Mouse (Mus musculus) layer of hippocampus, adult 18-20 months (tissue): ENCODE results near the gene Ckm. TPM values are rescaled to one million over a fixed set of nuclear protein-coding genes. Genes with fewer than 3 reads are reported as not detected.

ENCODE experiments used
- DNase-seq, 2 experiments: peaks; one replicate each; pipeline ENCODE4 v3.0.0; 2022; ENCODE audit warnings: low spot score in 2 of 2
- total RNA-seq, 2 experiments: library from RNA; stranded (reverse); gene quantifications; 2 replicates each; pipeline ENCODE4 v1.2.3; 2021

The Ckm gene
- total RNA-seq, 2 experiments from 2014 or later: not detected

DNA sequence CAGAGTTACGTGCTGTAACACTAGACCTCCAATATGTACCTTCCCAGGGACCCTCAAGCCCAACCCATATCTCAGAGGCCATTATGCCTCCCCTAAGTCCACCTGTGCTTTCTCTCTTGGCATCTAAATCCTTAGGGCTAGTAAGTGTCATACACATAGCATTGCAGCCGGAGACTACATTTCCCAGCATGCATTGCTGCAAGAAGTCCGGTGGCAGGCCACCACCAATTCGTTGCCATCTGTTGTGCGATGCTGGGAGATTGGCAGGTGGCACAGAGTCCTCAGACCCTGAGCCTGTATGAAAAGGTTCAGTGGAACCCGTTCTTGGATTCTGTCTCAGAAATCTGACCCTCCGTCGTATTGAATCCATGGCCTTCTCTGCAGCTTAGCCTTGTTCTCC is 25.1 kb downstream of the Ckm start:
- no peak for DNase-seq

DNA sequence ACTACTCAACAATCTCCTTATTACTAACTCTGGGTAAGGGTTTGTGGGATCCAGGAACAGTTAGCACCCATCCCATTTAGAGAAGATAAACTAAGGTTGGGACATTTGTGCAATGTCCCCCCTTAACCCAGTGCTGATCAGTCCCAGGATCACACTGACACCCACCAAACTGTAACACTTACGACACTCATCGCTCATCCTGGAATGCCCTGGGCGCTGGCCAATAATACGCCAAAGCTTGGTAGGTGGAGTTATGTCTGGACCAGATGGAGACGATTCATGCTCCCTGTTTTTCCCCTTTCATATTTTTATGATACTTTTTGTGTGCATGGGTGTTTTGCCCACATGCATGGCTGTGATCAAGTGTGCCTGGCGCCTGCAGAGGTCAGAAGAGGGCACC is 25.8 kb downstream of the Ckm start:
- DNase-seq: peak in 1 of 2 experiments; percentile 57

- DNase-seq: no peak
Observed at GRCm38 (mm10) chr7:19432475-19432874, 27.9 kb downstream of the Ckm start.

GRCm38 (mm10) chr7:19436276-19436675 is 31.7 kb downstream of the Ckm start:
- no peak for DNase-seq

- DNase-seq: peak; percentile 66 to 86
Observed at GRCm38 (mm10) chr7:19437048-19437447, 32.5 kb downstream of the Ckm start.

- DNase-seq: no peak
Observed at GRCm38 (mm10) chr7:19441448-19442091, 37.0 kb downstream of the Ckm start.

DNA sequence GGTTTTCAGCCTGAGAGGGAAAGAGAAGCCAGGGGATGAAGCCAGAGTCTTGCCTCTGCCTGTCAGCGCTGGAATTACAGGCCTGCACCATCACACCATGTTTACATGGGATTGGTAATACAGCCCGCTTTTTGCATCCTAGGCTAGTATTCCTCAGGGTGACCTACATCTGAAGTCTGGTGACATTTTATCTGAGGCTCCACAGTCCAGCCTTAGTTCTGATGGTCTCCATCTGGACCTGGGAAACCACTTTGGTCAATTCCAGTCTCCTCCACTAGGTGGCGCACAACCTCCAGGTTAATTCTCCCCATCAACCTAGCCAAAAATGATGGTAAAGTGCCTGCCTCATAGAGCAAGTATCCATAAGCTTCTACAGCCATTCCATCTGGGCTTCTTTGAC is 38.8 kb downstream of the Ckm start:
- DNase-seq: peak; percentile 60 to 92

- no peak for DNase-seq
Observed at GRCm38 (mm10) chr7:19444801-19445200, 40.2 kb downstream of the Ckm start.

DNA sequence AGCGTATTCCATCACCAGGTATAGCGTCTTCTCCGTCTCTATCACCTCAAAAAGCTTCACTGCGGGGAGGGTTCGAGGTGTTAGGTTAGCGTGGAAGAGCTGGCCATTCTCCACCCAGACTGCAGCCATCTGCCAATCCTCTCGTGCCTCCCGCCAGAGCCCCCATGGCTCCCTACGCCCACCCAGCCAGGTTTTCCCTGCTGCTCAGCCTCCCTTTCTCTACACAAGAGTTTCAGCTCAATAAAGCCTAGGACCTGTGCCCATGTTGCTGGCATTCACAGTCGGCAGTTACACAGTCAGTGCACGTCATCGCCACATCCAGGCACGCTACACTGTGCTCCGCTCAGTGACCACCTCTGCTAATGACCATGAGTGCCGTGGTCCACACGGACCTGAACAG is 43.1 kb downstream of the Ckm start:
- peak; percentile 41 to 47 for DNase-seq

- DNase-seq: no peak
Observed at GRCm38 (mm10) chr7:19449165-19449564, 44.6 kb downstream of the Ckm start.

DNA sequence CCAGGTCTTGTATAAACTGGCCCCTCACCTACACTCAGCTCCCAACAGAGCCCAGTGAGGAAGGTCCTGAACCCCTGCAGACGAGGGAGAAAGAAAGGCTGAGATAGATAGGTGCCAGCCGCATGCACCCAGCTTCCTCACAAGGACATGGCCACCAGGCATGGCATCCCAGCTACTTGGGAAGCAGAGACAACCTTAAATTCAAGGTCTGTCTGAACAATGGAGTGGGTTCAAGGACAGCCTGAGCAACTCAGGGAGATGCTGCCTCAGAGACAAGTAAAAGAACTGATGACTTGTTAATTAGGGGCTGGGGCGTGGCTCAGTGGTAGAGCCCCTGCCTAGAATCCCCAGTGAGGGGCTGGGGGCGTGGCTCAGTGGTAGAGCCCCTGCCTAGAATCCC is 50.6 kb downstream of the Ckm start:
- DNase-seq: no peak

DNA sequence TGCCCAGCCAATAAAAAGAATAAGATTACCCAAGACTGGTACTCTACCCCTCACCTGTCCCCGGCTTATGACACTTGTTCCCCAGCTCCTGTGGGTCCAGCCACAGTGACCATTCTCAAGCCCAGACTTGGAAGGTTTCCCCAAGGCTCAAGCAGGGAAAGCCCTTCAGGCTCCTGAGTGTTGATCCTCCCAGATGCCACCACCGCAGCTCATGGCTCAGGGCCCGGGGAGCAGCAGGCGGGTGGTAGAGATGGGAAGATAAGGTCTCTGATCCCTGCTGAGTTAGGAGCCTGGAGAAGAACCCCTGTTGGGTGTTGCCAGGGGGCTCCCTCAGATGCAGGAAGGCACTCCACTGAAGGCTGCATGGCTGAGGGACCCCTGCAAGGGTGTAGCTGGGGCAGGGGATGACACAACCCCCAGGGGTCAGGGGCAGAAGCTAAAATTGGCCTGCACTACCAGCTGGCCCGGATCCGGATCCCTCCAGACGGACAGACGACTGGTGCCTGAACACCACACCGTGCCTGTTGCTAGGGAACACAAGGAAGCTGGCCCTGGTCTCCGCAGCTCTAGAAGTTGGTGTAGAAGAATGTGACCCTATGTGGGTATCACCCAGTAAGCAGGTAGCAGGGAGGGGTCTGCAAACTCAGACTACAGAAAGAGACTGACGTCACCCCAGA is 51.4 kb downstream of the Ckm start:
- DNase-seq: no peak

DNA sequence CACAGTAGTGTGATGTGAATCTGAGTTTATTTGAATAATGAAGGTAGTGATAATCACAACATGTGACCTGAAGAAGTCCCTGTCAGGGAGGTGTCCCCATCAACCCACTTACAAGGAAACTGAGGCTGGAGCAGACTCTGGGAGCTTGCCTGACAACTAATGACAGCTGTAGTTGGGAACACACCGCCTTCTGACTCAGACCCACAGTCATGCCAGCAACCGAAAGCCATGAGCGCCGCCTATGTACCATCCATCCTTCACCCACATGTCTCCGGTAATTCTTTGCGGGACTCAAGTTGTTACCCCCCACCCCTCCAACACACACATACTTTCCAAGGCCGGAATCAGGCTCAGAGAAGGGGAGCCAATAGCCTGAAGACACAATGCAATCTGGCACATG is 52.1 kb downstream of the Ckm start:
- peak; percentile 48 to 69 for DNase-seq

- no peak for DNase-seq
Observed at GRCm38 (mm10) chr7:19457414-19458071, 53.0 kb downstream of the Ckm start.

DNA sequence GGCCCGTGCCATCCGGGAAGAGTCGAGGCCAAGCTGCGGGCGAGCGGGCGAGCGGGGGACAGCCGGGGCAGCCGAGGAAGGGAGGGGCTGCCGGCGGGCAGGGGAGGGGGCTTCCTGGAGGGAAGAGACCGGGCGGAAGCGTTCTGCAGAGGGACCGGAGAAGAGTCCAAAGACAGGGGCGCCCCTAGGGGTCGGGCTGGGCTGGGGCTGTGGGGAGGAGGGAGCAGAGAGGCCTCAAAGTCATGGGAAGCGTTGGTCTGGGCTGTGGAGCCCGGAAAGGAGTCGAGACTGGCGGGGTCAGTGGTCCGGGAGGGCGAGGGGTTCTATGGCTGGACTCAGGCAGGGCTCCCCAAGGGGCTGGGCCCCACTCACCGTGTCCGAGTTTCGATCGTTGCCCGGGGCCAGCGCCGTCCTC is 53.5 kb downstream of the Ckm start:
- no peak for DNase-seq

DNA sequence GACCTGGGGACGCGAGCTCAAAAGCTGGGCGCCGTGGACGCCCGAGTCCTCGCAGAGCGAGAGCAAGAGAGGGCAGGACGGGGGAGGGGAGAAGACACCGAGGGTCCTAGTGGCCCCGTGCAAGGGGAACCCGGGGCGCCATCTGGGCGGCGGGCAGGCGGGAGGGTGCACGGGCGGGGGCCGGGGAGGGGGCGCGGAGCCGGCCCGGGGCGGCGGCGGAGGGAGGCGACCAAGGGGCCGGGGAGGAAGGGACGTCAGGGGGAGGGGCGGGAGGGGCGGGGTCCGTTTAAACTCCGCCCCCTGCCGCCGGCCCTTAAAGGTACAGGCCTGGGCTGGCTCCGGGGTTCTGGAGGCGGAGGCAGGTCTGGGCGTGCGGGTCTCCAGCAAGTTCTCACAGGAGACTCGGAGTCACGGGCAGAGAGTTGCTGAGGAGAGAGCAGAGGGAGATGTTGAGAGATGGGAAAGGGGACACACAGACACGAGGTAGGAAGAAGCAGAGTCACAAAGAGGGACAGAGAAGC is 54.1 kb downstream of the Ckm start, which contains the start of gene Mark4:
Gene Mark4 (minus strand): TSS at position 231 of the 521 bp plus-strand sequence.
- DNase-seq: peak; percentile 46 to 72

GRCm38 (mm10) chr7:19459144-19459870 is 54.7 kb downstream of the Ckm start:
- DNase-seq: no peak

DNA sequence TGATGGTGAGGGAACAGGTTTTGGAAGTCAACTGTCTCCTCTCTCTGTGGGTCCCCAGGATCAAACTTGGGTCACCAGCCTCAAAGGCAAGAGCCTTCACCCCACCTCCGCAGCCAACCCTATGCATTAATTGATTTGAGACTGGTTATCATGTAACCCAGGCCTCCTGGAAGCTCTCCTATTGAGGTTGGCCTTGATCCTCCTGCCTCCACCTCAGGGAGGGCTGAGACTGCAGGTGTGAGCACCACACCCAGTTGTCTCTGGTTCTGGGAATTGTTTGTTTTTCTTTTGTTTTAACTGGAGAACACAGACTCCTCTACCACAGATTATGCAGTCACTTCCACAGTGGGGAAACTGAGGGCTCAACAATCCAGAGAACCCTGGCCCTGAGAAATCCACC is 55.9 kb downstream of the Ckm start:
- no peak for DNase-seq

GRCm38 (mm10) chr7:19461488-19461887 is 56.9 kb downstream of the Ckm start:
- DNase-seq: peak; percentile 43 to 85

GRCm38 (mm10) chr7:19462443-19462842 is 57.9 kb downstream of the Ckm start:
- DNase-seq: no peak

DNA sequence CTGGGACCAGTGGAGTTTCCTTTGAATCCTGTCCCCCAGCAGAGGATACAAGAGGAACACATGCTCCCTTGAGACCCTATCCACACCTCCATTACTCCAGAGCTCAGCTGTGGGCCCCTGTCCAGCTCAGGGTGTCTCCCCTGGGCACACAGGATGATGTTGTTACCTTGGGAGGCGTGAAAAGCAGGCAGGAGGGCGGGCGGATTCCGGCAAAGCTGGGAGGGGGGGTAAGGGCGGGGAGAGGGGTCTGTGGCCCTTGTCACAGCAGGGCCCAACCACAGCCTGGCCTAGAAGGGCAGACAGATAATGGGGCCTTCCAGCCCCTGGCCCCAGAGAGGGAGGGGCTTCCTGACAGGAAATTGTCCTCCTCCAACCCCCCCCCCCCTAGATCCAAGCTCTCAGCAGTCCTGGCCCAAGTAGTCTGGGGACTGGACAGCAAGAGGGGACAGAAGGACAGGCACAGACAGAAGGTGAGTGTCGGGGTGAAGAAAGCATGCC is 58.4 kb downstream of the Ckm start, which contains the start of gene Exoc3l2:
Gene Exoc3l2 (plus strand): TSS at position 448 of the 498 bp plus-strand sequence.
- no peak for DNase-seq
